Mouse (Mus musculus) frontal cortex, adult (tissue): ENCODE measurements at regions not wholly inside any gene's neighbourhood (a gene's known extent, or its start where the extent isn't known, plus 50 kb on each side); places are given as distances from the start of the nearest gene placed in this dataset.

Experiments used
- ATAC-seq: cut with Nextera tagmentation; 2 replicates; pipeline ENCODE4 v1.9.2; 2017; ENCODE audit warnings: mild to moderate bottlenecking, moderate library complexity, mixed read lengths; ENCODE audit not compliant: low TSS enrichment

GRCm38 (mm10) chrX:76795304-76795703, 192.6 kb upstream of the Cldn34d start:
- ATAC-seq: peak; percentile 94

GRCm38 (mm10) chrX:76790613-76791012, 187.9 kb upstream of the Cldn34d start:
- ATAC-seq: no peak; the same call in 1 of the 2 replicates

GRCm38 (mm10) chrX:76780044-76780443, 177.3 kb upstream of the Cldn34d start:
- no peak for ATAC-seq
